Mouse (Mus musculus): ENCODE results near the gene Ctnnbip1. TPM values are rescaled to one million over a fixed set of nuclear protein-coding genes. Genes with fewer than 3 reads are reported as not detected.

Ctnnbip1 gene
- total RNA-seq (2021): 10 to 100 TPM; 94.7 to 99.4 TPM

DNA sequence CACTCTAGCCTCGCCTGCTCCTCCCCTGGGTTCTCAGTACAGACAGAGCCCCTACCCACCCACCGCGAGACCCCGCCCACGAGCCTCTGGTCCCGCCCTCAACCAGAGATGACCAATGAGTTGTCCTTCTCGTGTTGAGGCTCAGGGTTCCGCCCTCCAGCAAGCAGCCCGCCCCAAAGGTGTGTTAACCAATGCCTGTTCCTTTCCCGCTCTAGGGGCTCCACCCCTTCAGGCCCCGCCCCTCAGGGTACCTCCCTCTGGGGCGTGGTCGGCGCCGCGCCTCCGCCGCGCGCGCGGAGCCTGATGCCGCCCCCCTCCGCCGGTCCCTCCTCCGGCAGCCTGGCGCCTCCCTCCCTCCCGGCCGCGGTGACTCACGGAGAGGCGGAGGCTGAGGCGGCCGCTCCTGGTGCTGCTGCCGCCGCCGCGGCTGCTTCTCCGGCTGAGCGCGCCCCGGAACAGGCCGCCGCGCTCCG lies at the start of gene Ctnnbip1:
TSS of gene Ctnnbip1 (plus strand) at position 369 of the 473 bp plus-strand sequence.
- intact Hi-C loops (cut with DNase I): no loop called here

DNA sequence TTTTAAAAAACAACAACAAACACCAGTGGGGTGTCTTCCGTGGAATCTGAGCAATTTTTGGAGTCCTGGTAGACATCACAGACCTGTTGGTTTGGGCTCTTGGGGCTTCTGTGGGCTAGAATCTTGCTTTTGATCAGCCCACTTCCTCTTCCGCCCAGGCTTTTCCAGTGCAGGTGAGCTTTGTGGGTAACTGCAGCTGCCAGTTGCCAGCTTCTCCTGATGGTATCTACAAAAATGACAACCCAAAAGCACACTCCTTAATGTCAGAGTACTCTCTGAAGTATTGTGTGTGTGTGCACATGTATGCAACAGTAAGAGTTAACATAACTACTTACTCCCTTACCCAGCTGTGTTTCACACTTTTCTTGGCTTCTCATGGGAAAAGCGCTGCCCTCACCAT lies 48.5 kb upstream of the Ctnnbip1 start:
- intact Hi-C loops (cut with DNase I): no loop called here
- DNase-seq: no peak

More for the DNA sequence above, at the start of gene Ctnnbip1:
- DNase-seq: peak; percentile 97

DNA sequence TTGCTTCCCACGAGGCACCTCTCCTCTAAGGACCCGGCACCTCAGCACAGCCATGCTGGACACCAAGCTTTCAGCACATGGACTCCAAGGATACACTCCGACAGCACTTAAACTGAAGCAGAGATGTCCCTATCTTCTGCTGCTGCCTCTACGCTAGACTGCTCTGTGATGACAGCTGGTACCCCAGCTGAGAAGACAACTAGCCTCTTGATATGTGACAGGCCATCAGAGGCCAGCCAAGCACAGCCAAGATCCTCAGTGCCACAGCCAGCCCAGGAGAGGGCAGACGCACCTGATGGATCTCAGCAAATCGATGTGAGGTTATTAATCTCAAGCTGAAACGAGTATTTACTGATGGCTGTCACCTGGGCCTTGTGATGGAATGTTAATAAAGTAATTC lies 42.9 kb upstream of the Ctnnbip1 start:
- peak; percentile 32 for DNase-seq
- intact Hi-C loops (cut with DNase I): no loop called here

DNA sequence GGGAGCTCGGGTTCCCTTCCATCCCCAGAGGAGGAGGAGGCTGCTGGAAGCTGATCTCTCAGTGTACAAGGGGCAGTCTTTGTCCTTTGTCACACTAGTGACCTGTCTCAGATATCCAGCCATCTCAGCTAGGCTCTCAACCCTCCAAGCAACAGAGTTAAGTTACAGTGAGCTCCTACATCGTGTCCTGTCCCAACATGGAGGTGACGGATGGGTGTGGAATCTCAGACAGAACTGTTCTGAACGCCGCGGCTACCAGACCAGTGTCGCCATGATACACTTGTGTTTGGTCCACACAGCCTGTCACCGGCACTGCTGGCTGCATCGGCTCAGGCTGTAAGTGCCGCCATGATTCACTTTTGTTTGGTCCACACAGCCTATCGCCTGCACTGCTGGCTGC lies 41.0 kb upstream of the Ctnnbip1 start, which contains the start of gene Tmem274:
TSS of gene Tmem274 (plus strand) at position 301 of the 400 bp plus-strand sequence.
- intact Hi-C loops (cut with DNase I): no loop called here
- DNase-seq: no peak

DNA sequence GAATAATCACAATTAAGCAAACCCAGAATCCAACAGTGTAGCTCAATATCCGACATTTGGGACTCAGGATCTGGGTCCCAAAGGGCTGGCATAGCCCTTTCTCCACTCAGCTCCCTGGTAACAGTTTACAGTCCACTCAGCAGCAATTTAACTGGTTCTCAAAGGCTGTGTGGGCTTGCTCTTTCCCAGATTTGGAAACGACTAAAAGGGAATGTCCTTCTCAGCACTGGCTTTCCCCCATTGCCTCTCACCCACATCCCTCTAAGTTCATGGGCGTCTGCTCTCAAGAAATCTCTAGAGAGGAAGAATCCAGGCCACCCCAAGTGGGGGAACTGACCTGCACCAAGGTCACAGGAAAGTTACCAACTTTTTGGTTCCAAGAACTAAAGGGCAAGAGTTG lies 33.5 kb upstream of the Ctnnbip1 start:
- intact Hi-C loops (cut with DNase I): no loop called here
- DNase-seq: no peak

DNA sequence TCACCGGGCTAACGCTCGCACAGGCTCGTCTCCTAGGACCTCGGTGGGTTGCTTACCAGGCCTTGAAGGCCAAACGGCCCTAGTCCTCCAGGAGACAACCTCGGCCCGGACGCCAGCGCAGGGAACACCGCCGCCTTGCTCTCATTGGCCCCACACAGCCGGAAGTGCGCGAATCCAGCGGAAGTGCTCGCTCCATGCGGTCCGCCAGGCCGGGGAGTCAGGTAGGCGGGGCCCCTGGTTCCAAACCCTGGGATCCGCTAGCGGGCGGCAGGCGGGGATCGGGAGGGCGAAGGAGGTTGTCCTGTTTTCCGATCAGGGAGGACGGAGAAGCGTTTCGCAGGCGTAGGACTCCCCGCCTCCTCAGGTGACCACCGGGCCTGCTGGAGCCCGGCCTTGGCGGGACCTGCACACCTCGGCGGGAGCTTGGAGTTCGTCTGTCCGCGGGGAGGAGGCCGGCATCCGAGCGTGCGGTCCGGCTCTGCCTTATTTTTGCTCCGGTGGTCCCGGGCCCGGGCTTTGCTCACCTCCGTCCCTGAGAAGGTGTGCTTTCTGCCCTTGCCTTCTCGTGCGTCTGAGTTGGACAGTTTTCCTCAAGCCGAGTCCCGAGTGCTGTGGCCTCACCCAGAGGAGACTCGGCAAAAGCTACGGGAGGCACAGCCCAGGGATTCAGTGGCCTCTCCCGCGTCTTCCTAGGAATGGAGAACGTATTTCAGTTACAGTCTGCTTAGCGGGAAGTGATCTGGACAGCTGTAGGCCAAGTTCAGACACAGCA lies 32.8 kb upstream of the Ctnnbip1 start, which contains the start of the genes Nmnat1 and Lzic:
TSS of gene Nmnat1 (minus strand) at position 150 of the 772 bp plus-strand sequence.
TSS of gene Lzic (plus strand) at position 177 of the 772 bp plus-strand sequence.
- intact Hi-C loops (cut with DNase I): no loop called here
- DNase-seq: peak; percentile 95

DNA sequence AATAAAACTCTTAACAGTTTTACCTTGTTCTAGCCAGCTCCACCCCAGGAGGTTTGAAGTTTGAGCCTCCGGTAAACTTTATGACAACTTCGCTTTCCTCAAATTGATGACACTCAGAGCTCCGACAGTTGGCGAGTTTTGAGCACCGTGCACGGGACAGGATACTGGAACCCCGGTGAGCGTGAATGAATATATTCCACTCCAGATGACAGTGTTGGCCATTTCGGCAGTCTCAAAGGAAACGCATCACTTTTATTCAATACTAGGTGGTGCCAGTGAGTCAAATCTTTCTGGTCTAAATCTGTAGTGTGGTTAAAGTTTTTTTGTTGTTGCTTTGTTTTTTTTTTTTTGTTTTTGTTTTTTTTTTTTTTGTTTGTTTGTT lies 32.2 kb upstream of the Ctnnbip1 start:
- no peak for DNase-seq
- intact Hi-C loops (cut with DNase I): no loop called here

DNA sequence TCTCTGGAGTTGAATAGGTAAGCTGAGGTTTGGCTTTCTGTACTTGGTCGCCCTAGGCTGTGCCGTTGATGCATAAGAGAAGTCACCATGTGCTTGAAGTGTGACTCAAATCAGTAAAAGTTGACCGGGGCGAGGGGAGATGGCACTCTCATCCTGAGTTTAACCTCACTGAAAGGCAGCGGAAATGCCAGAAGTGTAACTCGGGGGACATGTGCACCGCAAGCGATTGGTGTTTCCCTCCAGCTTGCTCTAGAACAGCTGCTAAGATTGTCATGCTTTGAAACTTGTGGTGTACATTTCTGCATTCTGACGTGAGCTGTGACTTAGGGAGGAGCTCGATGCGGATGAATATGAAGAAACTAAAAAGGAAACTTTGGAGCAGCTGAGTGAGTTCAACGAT lies 30.3 kb upstream of the Ctnnbip1 start:
- intact Hi-C loops (cut with DNase I): no loop called here
- no peak for DNase-seq

DNA sequence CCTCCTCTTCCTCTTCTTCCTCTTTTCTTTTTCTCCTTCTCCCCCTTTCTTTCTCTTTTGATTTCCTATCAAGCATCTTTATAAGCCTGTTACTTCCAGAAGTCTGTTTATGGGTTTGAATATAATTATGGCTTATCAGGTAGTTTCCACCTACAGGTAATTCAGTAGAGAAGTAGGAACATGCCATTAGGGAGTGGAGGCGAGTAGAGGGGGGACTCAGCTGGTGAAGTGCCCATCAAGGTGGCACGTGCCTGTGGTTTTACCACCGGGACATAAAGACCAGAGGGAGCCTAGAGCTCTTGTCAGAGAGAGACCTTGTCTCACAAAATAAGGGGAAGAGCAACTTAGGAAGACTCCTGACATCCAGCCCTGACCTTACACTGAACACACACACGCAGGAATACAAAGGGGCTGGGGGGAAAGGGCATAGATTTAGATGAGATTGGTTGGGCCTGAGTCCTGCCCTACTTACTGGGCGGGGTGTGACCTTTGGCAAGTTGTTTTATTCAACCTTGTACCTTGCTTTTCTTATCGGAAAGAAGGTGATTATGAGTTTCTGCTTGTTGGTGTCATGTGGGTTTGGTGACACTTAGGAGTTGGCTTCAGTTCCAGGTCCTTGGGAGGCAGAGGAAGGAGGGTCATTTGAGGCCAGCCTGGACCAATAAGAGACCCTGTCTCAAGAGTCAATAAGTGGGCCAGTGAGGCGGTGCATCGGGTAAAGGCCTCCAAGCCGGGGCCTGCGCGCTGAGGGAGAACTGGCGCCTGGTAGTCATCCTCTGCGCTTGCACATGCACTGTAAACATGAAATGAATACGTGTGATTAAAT lies 28.4 kb upstream of the Ctnnbip1 start:
- intact Hi-C loops (cut with DNase I): no loop called here
- no peak for DNase-seq

DNA sequence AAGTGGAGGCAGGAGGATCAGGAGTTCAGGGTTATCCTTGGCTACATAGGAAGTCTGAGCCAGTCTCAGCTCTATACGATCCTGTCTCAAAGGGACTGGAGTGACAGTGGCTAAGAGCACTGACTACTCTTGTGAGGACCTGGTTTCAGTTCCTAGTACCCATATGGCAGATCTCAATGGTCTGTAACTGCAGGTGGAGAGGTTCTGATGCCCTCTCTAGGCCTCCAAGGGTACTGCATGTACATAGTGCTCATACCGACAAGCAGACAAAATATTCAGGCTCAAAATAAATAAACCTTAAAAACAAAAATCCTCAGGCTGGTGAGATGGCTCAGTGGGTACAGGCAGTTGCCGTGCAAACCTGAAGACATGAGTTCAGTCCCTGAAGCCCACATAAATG lies 26.9 kb upstream of the Ctnnbip1 start:
- DNase-seq: no peak
- intact Hi-C loops (cut with DNase I): no loop called here

DNA sequence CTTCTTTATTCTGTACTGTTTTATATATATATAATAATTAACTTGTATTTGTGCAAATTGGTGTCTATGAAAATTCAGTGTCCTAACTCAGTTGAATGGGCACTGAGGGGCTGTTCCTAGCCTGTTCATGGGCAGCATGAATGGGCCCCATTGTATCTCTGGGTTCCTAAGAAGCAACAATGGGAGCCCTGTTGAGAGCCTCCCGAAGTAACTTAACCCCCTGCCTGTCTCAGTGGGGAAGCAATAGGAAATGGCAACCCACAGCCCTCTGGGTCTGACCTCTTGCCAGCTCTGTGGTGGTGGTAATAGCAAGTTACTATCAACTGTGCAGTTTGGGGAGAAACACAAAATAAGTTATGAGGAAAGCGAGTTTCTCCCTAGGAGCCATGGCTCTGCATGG lies 21.4 kb upstream of the Ctnnbip1 start:
- intact Hi-C loops (cut with DNase I): no loop called here
- DNase-seq: no peak

DNA sequence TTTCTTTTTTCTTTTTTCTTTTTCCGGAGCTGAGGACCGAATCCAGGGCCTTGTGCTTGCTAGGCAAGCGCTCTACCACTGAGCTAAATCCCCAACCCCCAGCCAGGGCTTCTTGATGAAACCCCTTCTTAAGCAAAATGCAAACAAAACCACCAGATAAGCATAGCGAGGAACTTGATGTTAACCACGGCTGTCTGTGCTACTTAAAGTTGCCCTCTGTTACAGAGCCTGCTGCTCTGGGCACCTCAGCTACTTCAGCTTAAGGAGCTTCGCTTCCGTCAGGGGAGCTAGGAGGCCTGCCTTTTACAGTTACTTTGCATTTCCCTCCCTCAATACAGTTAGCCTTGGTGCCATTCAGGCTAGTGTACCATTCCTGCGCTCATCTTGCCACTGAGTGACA lies 19.1 kb upstream of the Ctnnbip1 start:
- intact Hi-C loops (cut with DNase I): no loop called here

DNA sequence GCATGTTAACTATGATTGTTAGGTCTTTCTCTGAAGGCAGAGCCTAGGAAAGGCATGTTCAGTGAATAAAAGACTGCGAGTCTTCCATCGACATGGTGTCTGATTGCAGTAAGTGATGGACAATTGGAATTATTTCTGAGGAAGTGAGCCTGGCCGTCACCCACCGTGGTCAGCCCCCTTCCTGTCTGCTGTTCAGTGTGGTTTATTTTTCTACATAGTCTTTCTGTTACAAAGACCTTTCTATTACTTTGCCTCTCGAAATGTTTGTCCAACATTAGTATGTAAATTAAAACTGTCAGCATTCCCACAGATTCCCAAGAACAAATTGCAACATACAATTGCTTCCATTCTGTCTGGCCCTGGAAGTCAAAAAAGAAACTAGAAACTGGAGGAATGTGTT lies 18.2 kb upstream of the Ctnnbip1 start:
- no peak for DNase-seq
- intact Hi-C loops (cut with DNase I): no loop called here

More for the DNA sequence above, 19.1 kb upstream of the Ctnnbip1 start:
- no peak for DNase-seq

DNA sequence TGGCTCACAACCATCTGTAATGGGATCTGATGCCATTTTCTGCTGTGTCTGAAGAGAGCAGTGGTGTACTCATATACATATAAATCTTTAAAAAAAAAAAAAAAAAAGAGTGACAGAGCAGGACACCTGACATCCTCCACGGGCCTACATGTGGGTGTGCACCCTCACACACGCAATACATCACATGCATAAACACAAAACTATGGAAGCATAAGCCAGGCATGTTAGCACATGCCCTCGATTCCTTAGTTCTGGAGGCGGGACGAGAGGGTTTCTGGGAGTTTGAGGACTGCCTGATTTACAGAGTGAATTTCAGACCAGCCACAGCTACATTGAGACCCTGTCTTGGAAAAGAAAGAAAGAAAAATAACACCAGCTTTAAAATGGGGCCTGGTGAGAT lies 13.7 kb upstream of the Ctnnbip1 start:
- intact Hi-C loops (cut with DNase I): no loop called here
- DNase-seq: no peak

DNA sequence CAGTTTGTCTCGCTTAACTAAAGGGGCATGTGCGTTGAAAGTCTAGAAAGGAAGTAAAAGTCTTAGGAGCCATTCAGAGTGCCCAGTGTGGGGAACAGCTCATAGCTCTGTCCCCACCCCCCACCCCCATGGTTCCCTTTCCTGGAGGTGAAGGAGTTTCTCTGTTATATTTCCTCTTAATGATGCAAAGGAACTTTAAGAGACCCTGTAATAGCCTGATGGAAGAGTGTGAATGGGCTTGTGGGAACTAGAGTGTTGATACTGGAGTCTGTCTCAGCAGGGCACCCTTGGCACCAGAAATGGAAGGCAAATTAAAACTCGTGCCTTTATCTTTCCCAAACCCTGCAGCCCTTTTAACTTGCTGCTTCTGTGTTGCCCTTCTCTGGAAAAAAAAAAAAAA lies 13.2 kb upstream of the Ctnnbip1 start:
- intact Hi-C loops (cut with DNase I): no loop called here
- DNase-seq: no peak

DNA sequence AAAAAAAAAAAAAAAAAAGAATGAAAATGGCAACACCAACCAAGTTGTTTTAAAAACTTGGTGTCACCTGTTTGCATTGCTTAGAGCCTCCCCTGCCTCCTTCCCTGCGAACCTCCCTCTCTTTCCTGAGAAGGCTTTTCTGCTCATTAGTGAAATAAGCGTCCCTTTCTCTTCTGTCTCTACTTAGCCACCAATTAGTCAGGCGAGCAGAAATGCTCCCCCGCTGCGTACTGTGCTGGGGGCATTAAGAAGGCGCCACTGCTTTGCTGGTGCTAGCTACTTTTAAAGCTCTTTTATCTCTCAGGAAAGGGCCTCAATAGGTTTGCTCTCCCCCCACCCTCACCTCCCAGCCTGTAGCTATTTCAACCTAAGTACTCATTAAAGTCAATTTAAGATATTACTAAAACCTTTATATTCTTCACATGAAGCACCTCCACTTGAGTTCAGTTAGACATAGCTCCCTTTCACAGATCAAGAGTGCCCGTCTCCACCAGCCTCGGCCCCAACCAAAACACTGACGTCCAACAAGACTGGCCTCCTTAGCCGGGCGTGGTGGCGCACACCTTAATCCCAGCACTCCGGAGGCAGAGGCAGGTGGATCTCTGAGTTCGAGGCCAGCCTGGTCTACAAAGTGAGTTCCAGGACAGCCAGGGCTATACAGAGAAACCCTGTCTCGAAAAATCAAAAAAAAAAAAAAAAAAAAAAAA lies 12.6 kb upstream of the Ctnnbip1 start:
- no peak for DNase-seq
- intact Hi-C loops (cut with DNase I): no loop called here

DNA sequence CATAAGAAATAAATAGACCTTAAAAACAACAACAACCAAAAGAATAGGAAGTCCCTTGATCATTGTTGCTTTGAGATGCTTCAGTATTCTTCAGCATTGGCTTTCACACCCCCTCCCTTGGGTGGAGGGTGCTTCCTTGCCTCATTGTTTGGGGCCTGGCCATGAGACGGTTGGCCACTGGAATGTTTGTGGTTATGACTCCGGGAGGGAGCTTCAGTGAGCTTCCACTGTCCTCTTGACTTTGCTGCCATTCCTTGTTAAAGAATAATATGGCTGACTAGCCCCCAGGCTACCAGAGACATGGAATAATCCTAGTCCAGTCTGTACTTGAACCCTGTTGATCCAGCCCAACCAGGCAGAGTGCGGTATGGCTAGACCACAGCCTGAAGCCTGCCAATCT lies 11.1 kb upstream of the Ctnnbip1 start:
- DNase-seq: no peak
- intact Hi-C loops (cut with DNase I): no loop called here

DNA sequence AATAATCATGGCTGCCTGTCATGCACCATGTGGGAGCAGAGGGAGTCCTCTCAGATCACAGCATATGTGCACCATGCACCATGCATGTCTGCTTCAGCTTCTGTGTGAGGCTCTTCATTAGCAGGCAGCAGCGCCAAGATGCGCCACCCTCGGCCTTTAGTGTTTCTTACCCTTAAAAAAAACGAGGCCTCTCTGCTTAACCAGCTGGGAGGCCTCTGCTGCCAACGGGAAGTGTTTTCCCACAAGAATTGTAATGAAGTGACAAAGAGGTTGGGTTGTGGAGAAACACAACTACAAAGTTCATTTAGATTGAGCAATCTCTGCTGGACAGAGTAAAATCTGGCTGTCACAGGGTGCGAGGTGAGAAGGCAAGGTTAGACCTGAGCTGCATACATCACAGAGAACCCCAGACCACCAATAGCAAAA lies 6.8 kb upstream of the Ctnnbip1 start:
- intact Hi-C loops (cut with DNase I): no loop called here
- no peak for DNase-seq

DNA sequence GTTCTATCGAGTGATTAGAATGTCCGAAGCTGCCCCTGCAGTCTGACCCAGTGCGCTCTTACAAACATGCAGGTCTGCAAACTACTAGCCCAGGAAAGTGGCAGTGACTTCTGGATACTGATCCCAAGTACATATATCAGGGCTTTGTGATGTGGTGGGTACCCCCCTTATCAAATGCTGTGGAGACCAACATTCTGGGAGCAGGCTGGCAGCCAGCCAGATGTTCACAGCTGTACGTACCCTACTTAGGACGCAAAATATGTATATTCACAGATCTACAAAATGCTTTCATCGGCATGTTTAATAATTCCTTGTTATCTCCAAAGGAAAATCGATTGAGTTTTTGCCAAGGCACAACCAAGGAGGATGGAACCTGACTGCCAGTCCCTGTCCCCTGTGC lies 6.0 kb upstream of the Ctnnbip1 start:
- DNase-seq: no peak
- intact Hi-C loops (cut with DNase I): no loop called here

DNA sequence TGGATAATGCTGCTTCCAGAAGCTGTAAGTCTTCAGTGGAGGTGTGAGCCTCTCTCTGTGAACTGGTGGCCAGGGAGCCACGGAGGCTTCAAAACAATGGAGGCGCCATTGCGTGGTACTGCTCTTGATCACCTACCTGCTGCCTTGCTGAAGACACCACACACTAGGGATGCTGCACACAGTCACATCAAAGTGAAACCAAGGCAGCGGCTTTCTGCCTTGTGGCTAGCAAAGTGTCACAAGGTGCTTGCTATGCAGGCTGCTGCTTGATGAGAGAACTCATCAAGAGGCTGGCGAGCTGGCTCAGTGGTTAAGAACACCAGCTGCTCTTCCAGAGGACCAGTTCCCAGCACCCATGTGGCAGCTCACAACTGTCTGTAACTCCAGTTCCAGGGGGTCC lies 2.3 kb upstream of the Ctnnbip1 start:
- no peak for DNase-seq
- intact Hi-C loops (cut with DNase I): no loop called here

All from left cerebral cortex, postnatal 4 days (tissue).